Mouse (Mus musculus): ENCODE data around the gene Nuak2. TPM values are rescaled to one million over a fixed set of nuclear protein-coding genes. Genes with fewer than 3 reads are reported as not detected.

Nuak2 gene
- total RNA-seq, 2 experiments from 2014 or later, result 3.7 to 3.8 TPM

DNA sequence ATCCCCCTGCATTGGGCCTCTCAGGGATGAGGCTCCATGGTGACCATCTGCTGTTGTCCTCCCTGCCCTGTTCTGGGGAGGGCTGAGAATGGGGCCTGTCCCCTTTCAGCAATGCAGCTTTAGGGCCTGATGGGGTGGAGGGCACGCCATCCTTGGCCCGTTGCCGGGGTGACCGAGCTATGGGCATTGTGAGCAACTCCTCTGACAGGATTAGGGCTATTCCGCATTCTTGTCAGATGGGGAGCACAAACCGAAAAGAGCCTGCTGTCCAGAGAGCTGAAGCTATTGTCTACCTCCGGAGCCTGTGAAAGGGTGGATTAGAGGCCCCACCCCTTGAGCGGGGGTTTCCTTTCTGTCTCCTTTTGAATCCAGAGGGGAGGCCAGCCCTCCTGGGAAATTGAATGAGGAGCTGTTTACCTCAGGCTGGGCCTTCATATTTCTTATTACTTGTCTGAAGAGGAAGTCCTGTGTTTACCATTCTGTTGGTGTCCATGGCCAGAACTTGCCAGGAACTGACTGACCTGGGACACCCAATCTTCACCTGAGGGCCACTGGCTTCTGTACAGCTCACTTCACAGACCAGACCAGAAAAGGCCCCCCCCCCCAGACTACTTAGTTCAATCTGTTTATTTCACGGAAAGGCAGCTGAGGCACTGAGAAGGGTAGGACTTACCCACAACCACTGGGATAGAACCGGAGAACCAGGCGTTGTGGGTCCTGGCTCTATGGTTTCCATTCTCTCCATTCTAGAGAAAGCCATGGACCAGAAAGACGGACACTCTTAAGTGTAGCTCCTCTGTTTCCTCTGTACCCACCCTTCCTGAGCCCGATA, 7.0 kb downstream of the Nuak2 start:
- intact Hi-C loops (cut with DNase I), result no loop called here
- no peak for DNase-seq

DNA sequence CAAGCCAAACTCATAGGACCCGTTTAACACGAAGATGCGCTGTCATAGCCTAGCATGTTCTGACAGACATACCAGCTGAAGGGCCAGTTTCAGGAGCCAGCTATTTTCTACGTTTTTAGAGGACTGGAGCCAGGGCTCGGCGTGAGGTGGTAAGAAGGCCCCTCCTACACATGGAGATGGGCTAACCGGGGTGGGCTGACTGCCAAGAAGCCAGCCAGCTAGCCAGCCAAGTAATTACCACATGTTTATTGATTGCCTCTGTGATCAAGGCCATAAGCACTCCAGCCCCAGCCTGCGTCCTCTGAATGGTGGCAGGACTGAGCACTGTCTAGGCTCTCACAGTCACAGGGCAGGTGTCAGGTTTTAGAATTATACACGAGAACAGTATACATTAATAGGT, 10.9 kb downstream of the Nuak2 start:
- no peak for DNase-seq
- intact Hi-C loops (cut with DNase I), result no loop called here

DNA sequence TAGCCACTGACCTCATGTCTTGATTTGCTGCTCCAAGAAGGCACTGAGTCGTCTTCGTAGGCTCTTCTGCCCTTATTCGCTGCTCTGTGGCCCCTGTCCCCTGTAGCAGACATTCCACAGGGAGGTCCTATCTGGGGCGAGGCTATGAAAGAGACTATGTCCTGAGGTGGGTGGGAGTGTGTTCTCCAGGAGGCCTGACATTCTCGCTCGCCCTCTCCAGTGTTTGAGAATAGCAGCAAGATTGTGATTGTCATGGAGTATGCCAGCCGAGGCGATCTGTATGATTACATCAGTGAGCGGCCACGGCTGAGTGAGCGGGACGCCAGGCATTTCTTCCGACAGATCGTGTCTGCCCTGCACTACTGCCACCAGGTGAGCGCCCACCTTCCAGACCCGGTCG, 11.6 kb downstream of the Nuak2 start:
- no peak for DNase-seq
- intact Hi-C loops (cut with DNase I), result no loop called here

DNA sequence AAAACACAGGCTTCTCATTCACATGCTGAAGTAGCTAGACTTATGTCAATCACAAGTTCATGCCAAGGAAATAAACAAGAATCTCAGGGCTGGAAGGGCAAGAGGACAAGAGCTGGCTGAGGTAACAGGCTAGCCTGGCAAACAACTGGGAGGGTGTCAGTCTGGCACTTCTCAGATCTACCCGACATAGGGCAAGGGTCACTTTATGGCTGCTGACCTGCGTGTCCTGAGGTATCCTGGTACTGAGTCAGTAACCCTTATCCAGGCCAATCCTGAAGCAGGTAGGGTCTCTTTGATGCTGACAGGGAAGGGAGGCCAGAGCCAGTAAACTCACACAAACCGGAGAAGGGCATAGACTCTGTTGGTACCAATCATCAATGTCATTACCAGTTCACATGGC, 12.6 kb downstream of the Nuak2 start:
- intact Hi-C loops (cut with DNase I), result no loop called here
- DNase-seq, result no peak

DNA sequence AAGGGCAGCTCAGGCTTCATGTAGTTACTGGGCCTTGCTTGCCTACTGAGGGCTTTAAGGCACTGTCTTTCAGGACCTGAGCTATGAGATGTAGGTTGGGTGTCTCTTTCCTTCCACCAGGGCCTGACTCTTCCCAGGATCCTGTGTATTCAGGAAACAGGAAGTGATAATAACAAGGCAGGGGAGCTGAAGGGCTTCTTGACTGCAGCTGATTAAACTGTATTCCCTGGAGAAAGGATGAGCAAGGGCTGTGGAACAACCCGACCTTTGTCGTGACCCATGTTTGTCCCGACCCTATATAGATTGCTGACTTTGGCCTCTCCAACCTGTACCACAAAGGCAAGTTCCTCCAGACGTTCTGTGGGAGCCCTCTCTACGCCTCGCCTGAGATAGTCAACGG, 13.7 kb downstream of the Nuak2 start:
- DNase-seq, result no peak
- intact Hi-C loops (cut with DNase I), result no loop called here

DNA sequence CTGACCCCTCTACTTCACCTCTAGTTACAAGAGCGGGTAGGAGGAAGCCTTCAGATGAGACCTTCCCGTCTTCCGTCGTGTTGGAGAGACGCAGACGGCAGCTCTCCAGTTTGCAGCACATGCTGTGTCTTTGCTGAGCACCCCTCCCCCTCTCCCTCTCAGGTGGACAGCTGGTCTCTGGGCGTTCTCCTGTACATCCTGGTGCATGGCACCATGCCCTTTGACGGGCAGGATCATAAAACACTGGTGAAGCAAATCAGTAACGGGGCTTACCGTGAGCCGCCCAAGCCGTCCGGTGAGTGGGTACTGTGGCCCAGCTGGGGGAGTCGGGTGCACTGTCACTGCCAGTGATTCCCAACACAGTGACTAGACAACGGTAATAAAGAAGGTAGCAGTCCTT, 14.5 kb downstream of the Nuak2 start:
- intact Hi-C loops (cut with DNase I), result no loop called here
- DNase-seq, result no peak

DNA sequence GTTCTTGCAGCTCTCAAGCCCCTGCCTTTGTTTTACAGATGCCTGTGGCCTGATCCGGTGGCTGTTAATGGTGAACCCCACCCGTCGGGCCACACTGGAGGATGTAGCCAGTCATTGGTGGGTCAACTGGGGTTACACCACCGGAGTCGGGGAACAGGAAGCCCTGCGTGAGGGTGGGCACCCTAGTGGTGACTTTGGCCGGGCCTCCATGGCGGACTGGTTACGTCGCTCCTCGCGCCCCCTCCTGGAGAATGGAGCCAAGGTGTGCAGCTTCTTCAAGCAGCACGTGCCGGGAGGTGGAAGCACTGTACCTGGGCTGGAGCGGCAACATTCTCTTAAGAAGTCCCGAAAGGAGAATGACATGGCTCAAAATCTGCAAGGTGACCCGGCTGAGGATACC, 15.4 kb downstream of the Nuak2 start:
- intact Hi-C loops (cut with DNase I), result no loop called here
- no peak for DNase-seq

DNA sequence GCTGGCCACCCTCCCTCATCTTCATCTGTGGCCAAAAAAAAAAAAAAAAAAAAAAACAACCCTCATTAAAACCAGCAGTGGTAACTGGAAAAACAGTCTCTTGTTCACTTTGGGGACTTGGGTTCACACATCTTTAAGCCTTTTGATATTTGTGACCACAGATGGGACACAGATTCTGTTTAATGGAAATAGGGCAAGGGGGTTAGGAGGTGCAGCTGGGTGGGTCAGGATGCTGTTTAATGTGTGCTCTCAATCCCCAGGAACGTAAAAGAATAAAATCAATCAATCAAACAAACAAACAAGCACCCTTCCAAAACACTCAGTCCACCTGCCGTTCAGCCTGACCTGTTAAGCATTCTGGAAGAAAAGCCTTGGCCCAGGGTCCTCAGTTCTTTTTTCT, 17.3 kb downstream of the Nuak2 start:
- DNase-seq, result no peak
- intact Hi-C loops (cut with DNase I), result loop anchor here (2.0 kb wide), 1 partner anchor 16 kb away; the partner anchor contains the start of gene Nuak2

DNA sequence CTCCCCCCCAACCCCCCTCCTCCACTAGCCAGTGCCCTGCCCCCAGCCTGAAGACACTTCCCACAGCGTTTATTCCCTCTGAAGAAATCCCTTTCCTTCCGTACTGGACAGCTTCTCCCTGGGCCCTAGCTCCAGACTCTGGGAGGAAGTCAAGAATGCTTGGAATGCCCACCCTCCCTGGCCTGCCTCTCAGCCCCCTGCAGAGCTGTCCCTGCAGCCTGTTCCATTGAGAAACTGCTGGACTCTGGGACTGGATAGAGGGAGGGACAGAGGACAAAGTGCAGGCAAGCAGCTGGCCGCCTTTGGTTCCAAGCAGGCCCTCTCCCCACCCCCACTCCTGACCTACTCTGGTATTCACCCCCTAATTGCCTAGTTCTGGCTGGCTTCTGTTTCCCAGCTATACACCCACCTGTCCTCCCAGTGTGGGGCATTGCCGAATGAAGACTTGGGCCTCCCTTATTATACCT, 17.8 kb downstream of the Nuak2 start:
- peak; percentile 57 to 66 for DNase-seq
- intact Hi-C loops (cut with DNase I), result loop anchor here (2.0 kb wide), 2 partner anchors 17 to 19 kb away; partner anchors contain the start of gene Nuak2

DNA sequence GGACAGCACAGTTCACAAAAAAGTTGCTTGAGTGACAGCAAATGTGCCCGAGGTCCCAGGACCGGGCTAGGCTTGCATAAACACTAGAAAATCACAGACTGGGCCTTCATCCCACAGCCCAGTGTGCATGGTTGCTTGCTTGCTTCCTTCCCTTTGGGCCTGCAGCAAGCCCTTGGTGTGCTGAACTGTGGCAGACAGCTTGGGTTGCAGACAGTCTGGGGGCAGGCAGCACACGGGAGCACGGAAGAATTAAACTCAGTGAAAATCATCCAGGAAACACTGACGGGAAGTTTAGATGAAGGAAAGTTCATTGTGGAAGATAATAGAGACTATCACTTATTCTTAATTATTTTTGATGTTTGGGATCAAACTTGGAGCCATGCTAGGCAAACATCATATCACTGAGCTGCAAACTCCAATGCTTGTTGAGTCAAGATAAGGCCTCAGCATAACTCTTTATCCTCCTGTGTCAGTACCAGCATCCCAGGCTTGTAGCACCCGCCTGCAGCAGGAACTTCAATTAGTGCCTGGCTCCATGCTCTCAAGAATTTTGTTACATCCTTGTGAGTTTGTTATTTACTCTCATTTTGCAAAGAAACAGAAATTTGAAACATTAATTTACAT, 18.4 kb downstream of the Nuak2 start:
- no peak for DNase-seq
- intact Hi-C loops (cut with DNase I), result loop anchor here (2.0 kb wide), 1 partner anchor 19 kb away; no protein-coding TSS in a partner anchor

DNA sequence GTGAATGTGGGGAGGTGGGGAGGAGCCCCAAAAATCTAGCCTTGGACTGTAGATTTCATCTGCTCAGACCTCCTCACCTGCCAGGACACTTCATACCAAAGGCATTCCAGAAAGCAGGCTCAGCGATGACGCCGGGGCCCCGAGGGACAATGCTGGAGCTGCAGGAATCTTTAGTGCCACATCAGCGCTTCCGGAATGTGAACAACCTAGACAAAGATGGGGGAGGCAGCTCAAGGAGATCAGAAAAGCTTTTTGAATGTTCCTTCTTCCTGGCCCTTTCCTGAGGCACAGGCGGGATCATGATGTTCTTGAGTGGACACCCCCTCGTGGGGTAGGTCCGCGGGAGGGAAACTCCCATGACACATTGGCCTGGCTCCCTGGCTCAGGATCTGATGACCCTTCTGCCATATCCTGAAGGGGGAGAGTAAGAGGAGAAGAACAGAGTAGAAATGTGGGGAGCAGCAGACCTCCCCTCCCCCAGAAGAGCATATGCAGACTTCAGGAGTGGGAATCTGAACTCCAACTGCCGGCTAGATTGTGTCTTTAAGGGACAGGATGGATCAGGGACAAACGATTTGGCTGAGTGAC, 19.5 kb downstream of the Nuak2 start:
- intact Hi-C loops (cut with DNase I), result loop anchor here (2.0 kb wide), 1 partner anchor 17 kb away; no protein-coding TSS in a partner anchor
- DNase-seq, result peak; percentile 56 to 61

DNA sequence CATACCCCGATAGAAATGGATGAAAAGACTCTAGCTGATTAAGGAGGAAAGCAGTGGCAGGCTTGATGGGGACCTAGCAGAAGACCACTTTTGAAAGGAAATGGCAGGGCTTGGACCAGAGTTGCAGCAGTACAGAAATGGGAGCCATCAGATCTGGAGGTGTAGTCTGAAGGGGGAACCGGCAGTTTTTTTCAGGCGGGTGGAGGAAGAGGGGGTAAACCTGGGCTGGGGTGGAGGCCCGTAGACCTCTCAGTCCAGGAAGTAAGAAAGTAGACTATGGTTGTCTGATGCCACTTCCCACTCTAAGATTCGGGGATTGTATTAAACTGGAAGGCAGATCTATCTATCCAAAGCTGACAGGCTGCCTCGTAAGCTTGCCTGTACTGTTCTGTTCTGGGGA, 21.0 kb downstream of the Nuak2 start:
- intact Hi-C loops (cut with DNase I), result no loop called here
- DNase-seq, result no peak

DNA sequence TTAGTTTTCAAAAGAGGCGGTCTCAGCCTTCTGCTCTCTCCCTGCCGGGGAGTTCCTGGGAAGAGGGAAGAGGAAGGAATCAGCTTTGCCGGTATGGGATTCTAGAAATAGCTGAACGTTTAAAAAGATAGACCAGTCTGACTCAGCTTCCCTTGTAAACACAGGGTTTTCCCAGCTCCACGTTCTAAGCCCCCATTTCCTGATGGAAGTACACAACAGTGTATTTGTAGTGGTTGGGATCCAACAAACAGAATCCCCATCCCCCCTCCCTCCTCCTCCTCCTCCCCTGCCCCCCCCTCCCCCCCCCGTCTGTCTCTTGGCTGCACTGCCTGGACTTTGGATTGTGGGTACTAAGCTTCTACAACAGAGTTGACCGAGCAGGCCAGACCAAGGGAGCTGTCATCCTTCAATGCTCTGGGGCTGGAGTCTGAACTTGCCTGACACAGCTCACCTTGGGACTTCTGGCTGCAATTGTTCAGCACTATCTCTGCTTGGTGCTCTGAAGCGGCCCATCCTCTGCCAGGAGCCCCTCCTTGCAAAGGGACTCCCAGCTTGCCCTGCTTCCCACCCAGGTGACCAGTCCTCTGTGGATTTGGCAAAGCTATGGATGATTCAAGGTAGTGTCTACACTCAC, 22.2 kb downstream of the Nuak2 start:
- intact Hi-C loops (cut with DNase I), result no loop called here
- no peak for DNase-seq

DNA sequence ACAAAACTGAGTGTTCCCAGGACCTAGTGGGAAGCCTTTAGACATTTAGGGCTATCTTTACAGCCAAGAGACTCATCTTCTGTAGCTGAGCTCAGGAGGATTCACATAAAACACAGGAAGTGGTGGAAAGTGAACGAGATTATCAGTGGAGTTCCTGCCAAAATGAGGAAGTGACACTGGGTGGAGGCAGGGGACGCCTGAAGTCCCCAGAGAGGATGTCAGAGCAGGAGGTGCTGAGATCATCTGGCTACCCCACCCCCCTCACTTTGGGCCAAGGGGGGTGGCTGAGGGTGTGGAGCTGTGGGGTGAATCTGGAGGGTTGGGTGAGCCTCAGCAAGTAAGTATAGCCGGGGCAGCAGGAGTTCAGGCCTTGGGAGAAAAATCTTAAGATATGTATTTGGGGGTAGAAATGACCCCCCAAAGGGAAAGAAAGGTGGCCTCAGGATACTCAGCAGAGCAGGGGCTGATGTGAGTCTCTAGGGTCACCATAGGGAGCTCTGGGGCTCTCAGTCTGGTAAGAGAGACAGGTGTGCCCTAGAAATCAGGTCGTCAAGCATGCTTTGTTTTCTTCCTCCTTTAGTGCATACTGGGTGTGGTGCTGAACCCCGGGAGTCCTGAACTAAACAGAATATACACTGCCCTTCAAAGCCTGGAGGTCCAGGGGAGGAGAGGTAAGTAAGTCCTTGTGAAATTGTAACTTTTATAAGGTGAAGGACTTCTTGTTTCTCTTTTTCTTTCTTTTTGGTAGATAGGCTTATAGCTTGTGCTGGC, 26.0 kb downstream of the Nuak2 start:
- intact Hi-C loops (cut with DNase I), result no loop called here
- DNase-seq, result peak; percentile 68 to 70

DNA sequence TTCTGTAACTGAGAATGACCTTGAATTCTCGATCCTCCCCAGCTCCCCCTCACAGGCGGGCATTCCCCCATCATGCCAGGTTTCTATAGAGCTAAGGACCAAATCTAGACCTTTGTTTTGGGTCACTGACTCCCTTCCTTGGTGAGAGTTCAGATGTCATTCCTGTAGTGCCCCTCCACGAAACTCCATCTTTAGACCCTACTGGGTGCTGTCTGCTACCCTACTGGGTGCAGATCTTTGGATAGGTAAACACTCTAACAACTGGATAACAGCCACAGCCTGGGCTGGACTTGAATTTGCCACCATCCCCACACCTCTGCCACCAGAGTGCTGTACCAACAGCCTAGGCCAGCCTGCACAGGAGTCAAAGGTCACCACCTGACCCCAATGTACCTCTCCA, 26.6 kb downstream of the Nuak2 start:
- DNase-seq, result no peak
- intact Hi-C loops (cut with DNase I), result no loop called here

DNA sequence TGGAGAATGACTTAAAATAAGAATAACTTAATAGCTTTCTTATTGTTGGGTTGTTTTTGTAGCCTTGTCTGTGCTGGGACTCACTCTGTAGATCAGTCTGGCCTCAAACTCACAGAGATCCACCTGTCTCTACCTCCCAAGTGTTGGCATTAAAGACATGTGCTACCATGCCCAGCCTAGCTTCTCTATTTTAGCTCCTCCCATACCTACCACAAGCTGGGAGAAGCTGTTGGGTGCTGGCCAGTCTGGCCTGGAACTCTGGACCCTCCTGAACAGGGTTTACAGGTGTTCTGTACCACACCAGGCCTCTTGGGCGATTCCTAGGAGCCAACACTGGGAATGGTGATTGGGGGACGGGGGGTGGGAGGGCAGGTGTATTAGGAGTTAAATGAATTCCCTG, 27.3 kb downstream of the Nuak2 start:
- no peak for DNase-seq
- intact Hi-C loops (cut with DNase I), result no loop called here

DNA sequence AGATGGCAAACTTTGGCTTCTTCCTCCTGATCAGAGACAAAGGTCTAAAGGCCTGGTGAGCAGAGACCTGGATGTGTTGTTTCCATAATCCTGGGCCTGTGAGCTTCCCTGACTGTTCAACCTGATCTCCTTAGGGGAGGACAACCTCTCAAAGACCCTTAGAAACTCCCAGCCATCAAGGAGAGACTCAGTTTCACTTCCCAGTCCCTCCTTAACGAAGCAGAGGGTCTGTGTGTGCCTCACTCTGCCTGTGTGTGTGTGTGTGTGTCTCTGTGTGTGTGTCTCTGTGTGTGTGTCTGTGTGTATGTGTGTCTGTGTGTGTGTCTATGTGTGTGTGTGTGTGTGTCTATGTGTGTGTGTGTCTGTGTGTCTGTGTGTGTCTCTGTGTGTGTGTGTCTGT, 27.7 kb downstream of the Nuak2 start:
- no peak for DNase-seq
- intact Hi-C loops (cut with DNase I), result no loop called here

DNA sequence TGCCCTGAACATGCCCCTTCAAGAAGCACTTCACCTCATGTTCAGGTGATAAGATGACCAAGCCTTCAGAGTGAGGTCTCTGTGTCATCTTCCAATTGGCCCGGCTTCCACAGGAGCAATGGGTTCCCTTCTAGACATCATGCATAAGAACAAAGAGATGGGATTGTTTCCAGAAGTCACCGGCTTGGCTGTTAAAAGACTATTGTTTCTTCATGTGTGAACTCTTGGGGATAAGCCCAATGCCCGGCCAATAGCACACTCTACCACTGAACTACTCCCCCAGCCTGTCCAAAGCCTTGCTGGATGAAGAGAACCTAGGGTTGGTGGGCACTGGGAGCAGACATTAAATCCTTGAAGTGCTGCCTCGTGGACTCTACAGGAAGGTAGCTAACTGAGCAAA, 29.6 kb downstream of the Nuak2 start:
- intact Hi-C loops (cut with DNase I), result no loop called here
- DNase-seq, result no peak

DNA sequence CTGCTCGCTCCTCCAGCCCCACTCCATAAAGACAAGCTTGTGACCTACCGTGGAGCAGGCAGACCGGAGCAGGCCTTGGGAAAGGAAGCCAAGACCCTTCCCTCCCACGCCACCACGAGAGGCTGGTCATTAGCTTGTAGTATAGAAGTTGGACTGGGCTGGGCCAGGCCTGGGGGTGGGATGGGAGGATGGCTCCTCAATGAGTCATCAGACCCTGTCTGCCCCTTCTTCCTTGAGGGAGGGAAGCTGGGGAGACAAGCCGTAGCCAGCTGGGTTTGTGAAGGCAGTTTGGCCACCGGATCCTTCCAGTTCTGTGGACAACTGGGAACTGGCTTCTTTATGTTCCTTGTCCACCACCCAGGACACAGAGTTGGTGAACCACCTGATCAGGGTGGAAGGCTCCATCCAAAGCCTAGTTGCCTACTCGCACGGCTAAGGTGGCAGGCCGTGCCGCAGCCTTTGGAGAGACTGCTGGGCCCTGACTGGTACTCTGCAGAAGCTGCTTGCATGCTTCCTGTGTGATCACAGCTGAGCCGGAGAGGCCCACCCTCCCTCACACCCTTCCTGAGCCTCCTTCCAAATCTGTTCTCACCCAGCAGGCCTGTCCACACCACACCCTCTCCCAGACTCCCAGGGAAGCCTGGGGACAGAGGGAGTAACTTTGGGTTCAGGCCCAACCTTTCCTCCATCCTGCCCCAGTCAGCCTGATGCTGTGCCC, 30.4 kb downstream of the Nuak2 start:
- peak; percentile 61 to 76 for DNase-seq

DNA sequence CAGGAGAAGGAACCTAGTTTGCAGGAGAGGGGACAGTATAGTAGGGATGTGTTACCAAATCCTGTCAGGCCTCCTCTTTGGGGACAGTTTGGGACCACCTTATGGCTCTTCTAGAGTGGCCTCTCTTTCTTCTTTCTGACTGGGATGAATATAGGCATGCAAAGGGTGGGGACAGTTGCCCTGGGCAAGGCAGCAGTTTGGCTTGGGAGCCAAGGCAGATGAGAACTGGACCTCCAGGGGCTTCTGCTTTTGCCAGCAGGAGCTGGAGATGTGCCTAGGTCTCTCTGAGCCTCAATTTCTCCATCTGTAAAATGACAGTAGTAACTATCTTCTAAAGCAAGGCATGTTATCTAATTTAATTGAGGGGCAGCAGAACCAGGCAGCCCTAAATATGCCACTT, 31.0 kb downstream of the Nuak2 start:
- DNase-seq, result no peak
- intact Hi-C loops (cut with DNase I), result no loop called here

More for the DNA sequence above, 30.4 kb downstream of the Nuak2 start:
- intact Hi-C loops (cut with DNase I), result no loop called here

Measured in heart, postnatal 36 days (tissue).